Mouse (Mus musculus) spleen, adult 2 months (tissue): Measurements from ENCODE around the gene Cipc.

Experiments
- CTCF ChIP-seq: fragments of 200-500 bp; IDR thresholded peaks from 2 replicates; pipeline ENCODE4 v1.5.1; 2011; ENCODE audit warnings: mild to moderate bottlenecking, inconsistent platforms; ENCODE audit not compliant: insufficient read depth, insufficient read length, insufficient replicate concordance; ENCODE audit errors: extremely low read depth
- POLR2A ChIP-seq: fragments of 200-500 bp; IDR thresholded peaks from 2 replicates; pipeline ENCODE4 v1.6.1; 2011; ENCODE audit warnings: low read depth, low read length, inconsistent platforms

DNA sequence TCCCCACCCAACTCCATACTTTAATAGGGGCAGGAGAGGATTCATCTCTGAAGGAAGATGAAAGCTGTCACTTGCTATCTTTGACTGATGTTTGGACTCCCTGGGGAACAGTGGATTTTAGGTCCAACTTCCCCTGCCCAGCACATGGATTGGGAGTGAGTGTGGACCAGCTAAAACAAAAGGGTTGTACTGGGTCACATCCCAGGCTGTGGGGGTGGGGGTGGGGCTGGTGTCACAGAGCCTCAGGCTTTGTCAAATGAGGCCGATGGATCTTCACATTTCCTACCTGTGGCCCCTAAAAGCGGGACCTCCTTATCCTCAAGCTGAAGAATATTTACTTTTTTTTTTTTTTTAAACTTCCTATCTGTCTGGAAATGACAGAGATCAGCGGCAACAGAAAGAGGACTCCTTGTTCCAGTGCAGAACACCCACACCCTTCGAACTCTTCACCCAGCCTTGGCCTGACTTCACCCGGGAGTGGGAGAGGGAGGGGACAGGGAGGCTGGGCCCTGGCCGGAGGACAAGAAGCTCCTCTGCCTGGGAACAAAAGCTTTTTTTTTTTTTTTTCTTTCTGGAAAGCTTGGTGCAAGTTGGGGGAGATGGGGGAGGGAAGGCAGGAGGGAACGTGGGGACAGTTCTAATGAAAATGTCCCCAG lies 14.8 kb upstream of the Cipc start:
- TF ChIP-seq CTCF, result no peak
- no peak for TF ChIP-seq POLR2A
